Mouse (Mus musculus): ENCODE results near the gene Ncf2. TPM values are rescaled to one million over a fixed set of nuclear protein-coding genes. Genes with fewer than 3 reads are reported as not detected.
"Not testable (repeated sequence)": the region's sequence is repeated elsewhere in the genome, so short reads cannot be mapped to it uniquely, and the experiment has no call there.

The Ncf2 gene
- polyA plus RNA-seq, 1 experiment from 2014 or later, result 5.0 TPM

DNA sequence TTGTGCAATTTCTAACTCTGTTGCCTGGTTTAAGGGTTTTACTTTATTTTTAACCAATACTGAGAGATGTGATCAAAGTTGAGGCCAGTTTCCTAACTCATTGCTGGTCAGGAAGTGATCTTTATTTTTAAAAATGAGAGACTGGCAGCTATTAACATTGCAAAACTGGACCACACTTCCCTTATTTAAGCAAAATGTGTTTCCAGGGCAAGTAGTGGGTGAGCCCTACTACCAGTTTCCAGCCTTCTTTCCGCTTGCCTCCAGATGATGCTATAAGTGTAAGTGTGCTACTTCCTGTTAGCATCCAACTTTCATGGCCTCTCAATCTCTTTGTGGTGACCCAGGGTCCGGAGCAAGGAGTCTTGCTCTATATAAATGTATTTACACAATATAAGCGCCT, 25.4 kb upstream of the Ncf2 start:
- H3K4me1 ChIP-seq (replicated peaks; ENCODE audit: control insufficient read depth, insufficient read depth, low read length); H3K4me2 ChIP-seq (replicated peaks; ENCODE audit: low read depth, low read length); H3K27ac ChIP-seq (ENCODE audit: low read depth, low read length); ATAC-seq (ENCODE audit: low FRiP score); H3K9ac ChIP-seq (ENCODE audit: low read depth, low read length); H3K9me3 ChIP-seq (ENCODE audit: control insufficient read depth, low read length); DNase-seq (ENCODE audit: low spot score); H3K36me3 ChIP-seq (ENCODE audit: control insufficient read depth, insufficient read depth, low read length); H3K27me3 ChIP-seq (ENCODE audit: control insufficient read depth, insufficient read depth, low read length); H3K4me3 ChIP-seq (ENCODE audit: low read depth, low read length): not testable (repeated sequence)
- 94% methylated on average over 3 of the region's 3 CpGs for WGBS

DNA sequence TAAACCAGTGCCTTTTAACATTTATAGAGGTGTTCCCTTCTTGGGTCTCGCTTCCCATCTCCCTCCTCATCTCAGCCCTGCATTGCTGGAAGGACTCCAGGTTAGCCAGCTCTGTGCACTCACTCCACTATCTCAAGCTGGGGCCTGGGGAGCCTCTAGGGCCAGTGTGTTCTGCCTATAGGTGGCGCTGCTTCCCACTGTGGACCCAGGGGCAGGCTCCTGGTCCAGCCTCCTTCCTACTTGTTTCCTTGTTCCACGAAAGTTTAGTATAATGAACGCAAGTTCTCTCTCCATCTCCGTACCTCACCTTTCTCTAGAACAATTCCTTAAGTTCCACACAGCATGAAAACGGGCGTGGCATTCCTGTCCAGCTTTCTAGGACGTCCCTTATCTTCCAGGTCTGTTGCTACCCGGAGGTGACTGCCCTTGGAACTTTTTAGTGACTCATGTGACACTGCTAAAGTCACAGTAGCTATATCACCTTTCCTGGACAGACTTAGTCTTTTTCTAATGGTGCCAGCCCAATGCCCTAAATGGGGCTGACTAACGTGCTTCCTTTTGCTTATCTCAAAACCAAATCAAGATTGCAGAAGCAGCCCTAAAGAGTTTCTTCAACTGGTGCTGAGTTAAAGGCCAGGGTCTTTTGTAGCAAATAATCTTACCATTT, 20.8 kb upstream of the Ncf2 start:
- Histone ChIP-seq H3K27ac (ENCODE audit: low read depth, low read length) (no peak overlapping the region), H3K4me1 (replicated peaks; ENCODE audit: control insufficient read depth, insufficient read depth, low read length) (no peaks in the 10 kb centered on the region), H3K4me2 (replicated peaks; ENCODE audit: low read depth, low read length) (no peak overlapping the region), H3K27me3 (ENCODE audit: control insufficient read depth, insufficient read depth, low read length) (no peaks in the 10 kb centered on the region), H3K9ac (ENCODE audit: low read depth, low read length) (no peak overlapping the region), H3K4me3 (ENCODE audit: low read depth, low read length) (no peak overlapping the region), H3K9me3 (ENCODE audit: control insufficient read depth, low read length) (no peaks in the 10 kb centered on the region), H3K36me3 (ENCODE audit: control insufficient read depth, insufficient read depth, low read length) (no peaks in the 10 kb centered on the region)
- WGBS, result 41% methylated on average over 10 of the region's 10 CpGs
- DNase-seq (ENCODE audit: low spot score) (peak; percentile 77), ATAC-seq (ENCODE audit: low FRiP score) (no peak)

DNA sequence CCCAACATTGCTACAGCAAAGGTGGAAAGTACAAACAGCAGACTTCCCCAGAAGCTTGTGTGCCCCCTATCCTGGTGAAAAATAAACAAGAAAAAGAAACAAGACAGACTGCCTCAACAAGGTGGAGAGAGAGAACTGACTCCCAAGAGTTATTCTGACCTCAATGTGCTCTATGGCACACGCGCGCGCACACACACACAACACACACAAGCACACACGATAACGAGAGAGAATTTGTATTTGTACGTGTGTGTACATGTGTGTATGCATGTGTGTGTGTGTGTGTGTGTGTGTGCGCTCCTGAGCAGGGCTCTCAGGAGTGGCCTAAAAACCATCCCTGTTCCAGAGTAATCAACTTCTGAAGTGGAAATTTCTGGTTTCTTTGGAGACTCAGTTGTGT, 15.4 kb upstream of the Ncf2 start:
- Histone ChIP-seq H3K27ac (ENCODE audit: low read depth, low read length) (no peak overlapping the region), H3K4me2 (replicated peaks; ENCODE audit: low read depth, low read length) (no peak overlapping the region), H3K27me3 (ENCODE audit: control insufficient read depth, insufficient read depth, low read length) (no peaks in the 10 kb centered on the region), H3K36me3 (ENCODE audit: control insufficient read depth, insufficient read depth, low read length) (no peaks in the 10 kb centered on the region), H3K9me3 (ENCODE audit: control insufficient read depth, low read length) (no peaks in the 10 kb centered on the region), H3K4me3 (ENCODE audit: low read depth, low read length) (no peak overlapping the region), H3K9ac (ENCODE audit: low read depth, low read length) (no peak overlapping the region), H3K4me1 (replicated peaks; ENCODE audit: control insufficient read depth, insufficient read depth, low read length) (no peaks in the 10 kb centered on the region)
- no peak for DNase-seq (ENCODE audit: low spot score)
- 94% methylated on average over 8 of the region's 8 CpGs for WGBS
- no peak for ATAC-seq (ENCODE audit: low FRiP score)

DNA sequence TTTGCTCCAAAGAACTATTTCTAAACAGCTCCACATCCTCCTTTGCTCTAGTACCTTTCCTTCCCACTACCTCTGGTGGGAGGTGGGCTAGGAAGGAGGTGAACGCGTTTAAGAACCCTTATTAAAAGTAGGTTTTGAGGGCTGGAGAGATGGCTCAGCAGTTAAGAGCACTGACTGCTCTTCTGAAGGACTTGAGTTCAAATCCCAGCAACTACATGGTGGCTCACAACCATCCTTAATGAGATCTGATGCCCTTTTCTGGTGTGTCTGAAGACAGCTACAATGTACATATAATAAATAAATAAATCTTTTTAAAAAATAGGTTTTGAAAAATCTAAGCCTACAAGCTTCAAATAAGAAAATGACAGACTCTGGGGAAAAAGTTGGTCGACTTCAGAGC, 14.5 kb upstream of the Ncf2 start:
- not testable (repeated sequence) for H3K36me3 ChIP-seq (ENCODE audit: control insufficient read depth, insufficient read depth, low read length); DNase-seq (ENCODE audit: low spot score); ATAC-seq (ENCODE audit: low FRiP score); H3K4me3 ChIP-seq (ENCODE audit: low read depth, low read length); H3K4me2 ChIP-seq (replicated peaks; ENCODE audit: low read depth, low read length); H3K27me3 ChIP-seq (ENCODE audit: control insufficient read depth, insufficient read depth, low read length); H3K4me1 ChIP-seq (replicated peaks; ENCODE audit: control insufficient read depth, insufficient read depth, low read length); H3K9ac ChIP-seq (ENCODE audit: low read depth, low read length); H3K9me3 ChIP-seq (ENCODE audit: control insufficient read depth, low read length); H3K27ac ChIP-seq (ENCODE audit: low read depth, low read length)
- 92% methylated on average over 3 of the region's 3 CpGs for WGBS

DNA sequence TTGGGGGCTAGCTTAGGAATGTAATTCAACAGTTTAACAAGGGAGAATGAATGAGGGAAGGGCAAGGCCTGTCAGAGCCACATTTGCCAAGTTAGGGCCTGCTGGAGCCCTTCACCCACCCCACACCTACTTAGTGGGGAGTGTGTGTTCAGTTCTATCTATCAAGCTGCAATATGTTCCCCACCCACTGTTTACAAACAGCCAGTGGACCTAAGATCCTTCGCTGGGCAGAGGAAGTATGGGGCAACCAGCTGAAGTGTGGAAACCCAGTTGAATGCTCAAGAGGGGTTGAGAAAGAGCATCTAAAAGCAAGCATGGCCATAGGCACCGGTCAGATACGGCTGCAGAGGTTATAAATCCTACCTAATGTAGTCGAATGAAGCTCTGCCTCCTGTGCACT, 13.0 kb upstream of the Ncf2 start:
- Histone ChIP-seq H3K4me1 (replicated peaks; ENCODE audit: control insufficient read depth, insufficient read depth, low read length) (peaks cover 5% of the 10 kb centered on the region; the same call in 1 of the 2 replicates), H3K27ac (ENCODE audit: low read depth, low read length) (no peak overlapping the region), H3K4me3 (ENCODE audit: low read depth, low read length) (no peak overlapping the region), H3K9me3 (ENCODE audit: control insufficient read depth, low read length) (no peaks in the 10 kb centered on the region), H3K9ac (ENCODE audit: low read depth, low read length) (no peak overlapping the region), H3K36me3 (ENCODE audit: control insufficient read depth, insufficient read depth, low read length) (no peaks in the 10 kb centered on the region), H3K27me3 (ENCODE audit: control insufficient read depth, insufficient read depth, low read length) (no peaks in the 10 kb centered on the region), H3K4me2 (replicated peaks; ENCODE audit: low read depth, low read length) (no peak overlapping the region)
- no peak for ATAC-seq (ENCODE audit: low FRiP score)
- DNase-seq (ENCODE audit: low spot score), result no peak
- WGBS, result 88% methylated on average over 4 of the region's 4 CpGs

DNA sequence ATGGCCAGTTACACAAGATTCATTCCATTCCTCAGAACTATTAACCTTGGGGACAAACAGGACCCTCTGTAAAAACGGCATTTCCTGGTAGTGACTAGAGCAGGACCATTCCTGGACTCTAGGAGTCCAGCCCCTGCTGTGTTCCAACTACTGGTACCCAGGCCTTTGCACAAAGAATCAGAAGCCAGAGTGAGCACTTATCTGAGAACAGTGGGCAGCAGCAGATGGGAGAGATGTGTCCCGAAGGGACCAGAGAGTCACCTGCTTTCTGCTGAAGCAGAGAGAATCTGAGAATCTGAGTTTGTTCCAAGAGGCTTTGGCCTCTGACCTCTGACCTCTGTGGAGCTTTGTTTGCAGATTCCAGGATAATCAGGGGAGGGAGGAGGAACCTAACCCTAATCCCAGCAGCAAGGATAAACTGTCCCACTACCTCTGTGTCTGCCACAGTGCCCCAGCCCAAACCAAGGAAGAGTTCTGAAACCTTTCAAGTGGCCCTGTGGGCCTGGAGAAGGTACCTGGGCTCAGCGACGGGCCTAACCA, 11.8 kb upstream of the Ncf2 start:
- no peak for ATAC-seq (ENCODE audit: low FRiP score)
- WGBS, result 43% methylated on average over 4 of the region's 4 CpGs
- DNase-seq (ENCODE audit: low spot score), result no peak

DNA sequence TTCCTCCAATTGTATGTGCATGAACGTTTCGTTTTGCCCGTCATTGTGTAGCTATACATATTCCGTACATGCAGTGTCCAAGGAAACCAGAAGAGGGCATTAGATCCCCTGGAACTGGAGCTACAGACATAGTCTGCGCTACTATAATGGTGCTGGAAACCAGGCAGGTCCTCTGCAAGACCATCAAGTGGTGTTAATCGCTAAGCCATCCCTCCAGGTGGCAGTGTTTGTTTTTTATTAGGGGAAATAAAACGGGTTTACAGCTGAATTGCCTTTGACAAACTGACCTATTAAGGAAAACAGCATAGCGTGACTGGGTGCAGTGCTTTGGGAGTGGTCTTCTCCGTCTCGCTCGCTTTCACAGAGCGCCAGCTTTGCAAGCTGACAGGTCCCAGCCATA, 9.7 kb upstream of the Ncf2 start:
- peak; percentile 37; the same call in 1 of the 2 replicates for ATAC-seq (ENCODE audit: low FRiP score)

More for the DNA sequence above, 11.8 kb upstream of the Ncf2 start:
- no peak overlapping the region for H3K4me2 ChIP-seq (replicated peaks; ENCODE audit: low read depth, low read length)
- H3K9me3 ChIP-seq (ENCODE audit: control insufficient read depth, low read length), result no peaks in the 10 kb centered on the region
- H3K4me1 ChIP-seq (replicated peaks; ENCODE audit: control insufficient read depth, insufficient read depth, low read length), result peaks cover 7% of the 10 kb centered on the region; the same call in 1 of the 2 replicates
- H3K9ac ChIP-seq (ENCODE audit: low read depth, low read length), result no peak overlapping the region
- no peak overlapping the region for H3K27ac ChIP-seq (ENCODE audit: low read depth, low read length)
- no peaks in the 10 kb centered on the region for H3K27me3 ChIP-seq (ENCODE audit: control insufficient read depth, insufficient read depth, low read length)
- no peaks in the 10 kb centered on the region for H3K36me3 ChIP-seq (ENCODE audit: control insufficient read depth, insufficient read depth, low read length)
- no peak overlapping the region for H3K4me3 ChIP-seq (ENCODE audit: low read depth, low read length)

DNA sequence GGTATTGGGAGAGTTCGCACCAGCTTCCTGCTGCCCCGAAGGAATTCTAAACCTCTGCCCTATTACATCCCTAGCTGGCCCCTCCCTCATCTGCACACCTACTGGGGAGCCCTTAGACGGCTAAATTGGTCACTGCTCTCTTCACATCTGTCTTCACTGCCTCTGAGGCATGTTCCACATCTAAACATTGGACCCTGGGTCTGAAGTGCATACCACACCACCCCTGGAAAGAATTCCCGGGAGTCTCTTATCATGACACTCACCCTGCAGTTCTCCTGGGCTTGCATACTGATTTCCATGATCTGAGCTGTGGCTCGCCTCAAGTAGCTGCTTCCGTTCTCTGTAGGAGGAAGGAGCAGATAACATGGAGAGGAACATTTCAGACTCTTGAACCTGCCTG, 9.2 kb upstream of the Ncf2 start:
- DNase-seq (ENCODE audit: low spot score) (no peak), ATAC-seq (ENCODE audit: low FRiP score) (no peak)
- H3K4me3 ChIP-seq (ENCODE audit: low read depth, low read length), result no peak overlapping the region
- H3K27ac ChIP-seq (ENCODE audit: low read depth, low read length), result no peak overlapping the region
- H3K36me3 ChIP-seq (ENCODE audit: control insufficient read depth, insufficient read depth, low read length), result no peaks in the 10 kb centered on the region
- H3K9ac ChIP-seq (ENCODE audit: low read depth, low read length), result no peak overlapping the region
- no peaks in the 10 kb centered on the region for H3K9me3 ChIP-seq (ENCODE audit: control insufficient read depth, low read length)
- no peaks in the 10 kb centered on the region for H3K27me3 ChIP-seq (ENCODE audit: control insufficient read depth, insufficient read depth, low read length)
- H3K4me2 ChIP-seq (replicated peaks; ENCODE audit: low read depth, low read length), result no peak overlapping the region
- peaks cover 13% of the 10 kb centered on the region; the same call in 1 of the 2 replicates for H3K4me1 ChIP-seq (replicated peaks; ENCODE audit: control insufficient read depth, insufficient read depth, low read length)
- WGBS, result 21% methylated on average over 6 of the region's 6 CpGs

More for the DNA sequence above, 9.7 kb upstream of the Ncf2 start:
- H3K9ac ChIP-seq (ENCODE audit: low read depth, low read length), result no peak overlapping the region
- H3K36me3 ChIP-seq (ENCODE audit: control insufficient read depth, insufficient read depth, low read length), result no peaks in the 10 kb centered on the region
- H3K4me3 ChIP-seq (ENCODE audit: low read depth, low read length), result no peak overlapping the region
- peaks cover 13% of the 10 kb centered on the region; the same call in 1 of the 2 replicates for H3K4me1 ChIP-seq (replicated peaks; ENCODE audit: control insufficient read depth, insufficient read depth, low read length)
- WGBS, result 33% methylated on average over 12 of the region's 12 CpGs
- H3K4me2 ChIP-seq (replicated peaks; ENCODE audit: low read depth, low read length), result no peak overlapping the region
- H3K27me3 ChIP-seq (ENCODE audit: control insufficient read depth, insufficient read depth, low read length), result no peaks in the 10 kb centered on the region
- H3K27ac ChIP-seq (ENCODE audit: low read depth, low read length), result no peak overlapping the region
- H3K9me3 ChIP-seq (ENCODE audit: control insufficient read depth, low read length), result no peaks in the 10 kb centered on the region
- peak; percentile 72 for DNase-seq (ENCODE audit: low spot score)

DNA sequence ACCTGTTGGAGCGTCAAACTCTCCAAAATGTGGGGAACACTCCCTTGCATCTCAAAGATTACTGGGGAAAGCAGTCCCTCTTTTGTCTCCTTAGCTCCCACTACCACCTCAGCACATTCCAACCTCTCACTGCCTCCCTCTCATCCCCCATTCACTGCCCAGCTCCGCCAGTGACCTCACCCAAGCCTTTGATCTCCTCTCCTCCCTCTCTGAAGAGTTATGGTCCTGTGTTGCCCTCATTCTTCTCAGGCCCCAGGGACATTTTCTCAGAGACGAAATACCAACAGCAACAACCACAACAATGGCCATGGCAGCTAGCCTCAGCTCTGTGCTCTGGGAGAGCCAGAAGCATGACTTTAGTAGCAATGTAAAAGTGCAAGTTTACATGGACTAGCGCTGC, 8.7 kb upstream of the Ncf2 start:
- ATAC-seq (ENCODE audit: low FRiP score) (no peak), DNase-seq (ENCODE audit: low spot score) (no peak)
- no peaks in the 10 kb centered on the region for H3K9me3 ChIP-seq (ENCODE audit: control insufficient read depth, low read length)
- WGBS, result 15% methylated on average over 4 of the region's 4 CpGs
- H3K36me3 ChIP-seq (ENCODE audit: control insufficient read depth, insufficient read depth, low read length), result no peaks in the 10 kb centered on the region
- no peak overlapping the region for H3K4me3 ChIP-seq (ENCODE audit: low read depth, low read length)
- no peaks in the 10 kb centered on the region for H3K27me3 ChIP-seq (ENCODE audit: control insufficient read depth, insufficient read depth, low read length)
- H3K4me2 ChIP-seq (replicated peaks; ENCODE audit: low read depth, low read length), result no peak overlapping the region
- peaks cover 13% of the 10 kb centered on the region; the same call in 1 of the 2 replicates for H3K4me1 ChIP-seq (replicated peaks; ENCODE audit: control insufficient read depth, insufficient read depth, low read length)
- H3K27ac ChIP-seq (ENCODE audit: low read depth, low read length), result no peak overlapping the region
- no peak overlapping the region for H3K9ac ChIP-seq (ENCODE audit: low read depth, low read length)

Data from hindbrain, embryonic 11.5 days (tissue).